Mouse (Mus musculus): ENCODE data around the gene Spns3.

DNA sequence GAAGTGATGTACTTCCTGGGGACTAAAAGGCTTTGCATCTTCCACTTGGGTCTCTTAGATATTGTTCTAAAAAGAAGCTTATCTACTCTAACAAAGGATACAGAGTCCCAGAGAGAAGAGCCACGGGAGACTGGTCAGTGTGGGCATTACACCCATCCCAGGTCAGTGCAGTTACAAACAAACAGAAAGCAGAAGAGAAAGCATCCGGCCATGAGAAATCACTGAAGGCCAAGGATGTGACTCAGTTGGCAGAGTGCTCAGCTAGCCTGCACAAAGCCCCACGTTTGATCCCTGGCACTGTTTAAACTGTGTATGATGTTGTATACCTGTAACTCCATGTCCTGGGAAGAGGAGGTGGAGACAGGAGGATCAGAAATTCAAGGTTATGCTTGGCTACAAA lies 30.4 kb downstream of the Spns3 start:
- no peak for TF ChIP-seq POLR2A (IDR thresholded peaks at IDR 0.05; ENCODE audit: control insufficient read depth in 1 of 2, insufficient read depth in 1 of 2, low read depth in 1 of 2, low read length in 2 of 2, poor library complexity in 1 of 2)
- TF ChIP-seq CTCF (IDR thresholded peaks at IDR 0.05 in 2 of 3, conservative IDR thresholded peaks at IDR 0.05 in 1 of 3; ENCODE audit: control insufficient read depth in 1 of 3, insufficient read depth in 1 of 3, low read depth in 2 of 3, low read length in 3 of 3, poor library complexity in 1 of 3, severe bottlenecking in 1 of 3): no peak
- no peak for TF ChIP-seq EP300 (IDR thresholded peaks at IDR 0.05; ENCODE audit: low read depth in 1 of 2, low read length in 2 of 2)
- no peak for TF ChIP-seq MXI1 (IDR thresholded peaks at IDR 0.05; ENCODE audit: low read depth, low read length)
- no peak for TF ChIP-seq ZNF384 (IDR thresholded peaks at IDR 0.05; ENCODE audit: low read depth, low read length)
- TF ChIP-seq JUND (IDR thresholded peaks at IDR 0.05; ENCODE audit: low read depth, low read length): no peak
- TF ChIP-seq ZKSCAN1 (IDR thresholded peaks at IDR 0.05; ENCODE audit: low read depth, low read length): no peak

Measured in MEL (cell line).